Mouse (Mus musculus) skeletal muscle tissue, adult 2 months (tissue): ENCODE measurements at regions not wholly inside any gene's neighbourhood (a gene's known extent, or its start where the extent isn't known, plus 50 kb on each side); places are given as distances from the start of the nearest gene placed in this dataset.

Experiments used
- DNase-seq: peaks from one replicate; pipeline ENCODE4 v3.0.0-alpha.2; 2012; ENCODE audit warnings: low read depth, low spot score

DNA sequence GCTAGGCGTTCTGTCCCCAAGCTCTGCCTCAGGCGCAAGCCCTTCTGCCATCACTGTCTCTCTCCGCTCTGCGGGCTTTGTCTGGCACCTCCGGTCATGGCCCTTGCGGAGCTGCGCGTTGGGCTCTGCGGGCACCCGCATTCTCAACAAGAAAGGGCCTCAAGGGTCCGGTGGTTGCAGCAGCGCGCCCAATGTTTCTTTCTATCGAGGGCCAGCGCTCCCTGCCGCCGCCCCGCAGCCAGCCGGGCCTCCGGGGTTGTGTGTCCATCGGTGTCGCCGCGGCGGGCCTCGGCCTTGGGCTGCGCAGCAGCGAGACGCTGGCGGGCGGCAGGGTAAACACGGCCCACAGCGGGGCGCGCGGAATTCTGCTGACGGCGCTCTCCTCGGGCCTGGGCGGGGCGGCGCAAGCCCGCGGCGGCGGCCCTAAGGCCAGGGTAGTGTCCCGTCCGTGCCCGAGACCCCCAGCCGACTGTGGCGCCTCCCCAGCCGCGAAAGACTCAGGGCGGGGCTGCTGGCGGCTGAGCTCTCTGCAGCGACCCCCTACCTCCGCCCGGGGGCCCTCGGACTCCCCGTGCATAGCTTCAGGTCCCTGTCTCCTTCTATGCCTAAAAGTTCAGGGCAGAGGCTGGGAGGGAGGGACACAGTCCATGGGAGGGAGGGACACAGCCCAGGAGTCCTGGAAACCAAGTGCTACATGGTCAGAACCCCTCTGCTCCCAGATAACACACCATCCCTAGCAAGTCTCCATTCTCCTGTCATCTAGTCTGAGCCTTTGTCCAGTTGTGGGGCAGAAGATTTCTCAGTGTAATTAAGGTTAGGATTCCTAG lies 80.9 kb downstream of the Efnb1 start:
- no peak for DNase-seq

DNA sequence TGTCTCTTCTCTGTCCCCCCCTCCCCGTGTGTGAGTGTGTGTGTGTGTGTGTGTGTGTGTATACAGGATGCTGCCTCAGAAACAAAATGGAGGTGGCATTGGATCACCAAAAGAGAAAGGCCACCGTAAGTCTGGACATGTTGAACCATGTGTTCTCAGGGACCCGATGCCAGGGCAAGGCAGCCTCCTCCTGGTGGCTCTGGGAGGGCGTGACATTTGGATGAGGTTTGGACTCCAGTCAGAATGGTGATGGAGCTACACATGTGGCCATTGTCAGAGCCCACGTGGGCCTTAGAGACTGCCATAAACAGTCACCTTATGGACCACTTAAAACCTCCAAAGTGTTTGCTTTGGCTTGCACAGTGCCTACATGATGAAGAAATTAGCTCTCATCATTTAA lies 80.0 kb downstream of the Efnb1 start:
- DNase-seq = no peak

DNA sequence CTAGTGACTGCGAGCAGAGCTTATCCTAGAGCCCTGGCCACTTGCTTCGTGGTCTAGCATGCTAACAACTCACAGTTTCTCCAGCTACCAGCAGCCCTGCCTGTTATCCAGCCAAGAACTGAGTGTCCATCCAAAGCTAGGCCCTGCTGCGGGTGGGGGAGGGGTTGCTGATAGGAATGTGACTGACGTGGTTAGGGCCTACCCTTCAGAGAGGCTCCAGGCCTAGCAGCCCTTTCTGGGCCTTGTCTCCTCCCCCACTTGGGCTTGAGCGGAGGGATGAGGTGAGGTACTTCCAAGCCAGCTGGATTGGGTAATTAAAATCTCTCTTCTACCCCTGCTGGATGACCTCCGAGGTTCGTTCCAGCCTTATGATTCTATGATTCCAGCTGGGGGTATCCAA lies 79.2 kb downstream of the Efnb1 start:
- peak; percentile 26 for DNase-seq

DNA sequence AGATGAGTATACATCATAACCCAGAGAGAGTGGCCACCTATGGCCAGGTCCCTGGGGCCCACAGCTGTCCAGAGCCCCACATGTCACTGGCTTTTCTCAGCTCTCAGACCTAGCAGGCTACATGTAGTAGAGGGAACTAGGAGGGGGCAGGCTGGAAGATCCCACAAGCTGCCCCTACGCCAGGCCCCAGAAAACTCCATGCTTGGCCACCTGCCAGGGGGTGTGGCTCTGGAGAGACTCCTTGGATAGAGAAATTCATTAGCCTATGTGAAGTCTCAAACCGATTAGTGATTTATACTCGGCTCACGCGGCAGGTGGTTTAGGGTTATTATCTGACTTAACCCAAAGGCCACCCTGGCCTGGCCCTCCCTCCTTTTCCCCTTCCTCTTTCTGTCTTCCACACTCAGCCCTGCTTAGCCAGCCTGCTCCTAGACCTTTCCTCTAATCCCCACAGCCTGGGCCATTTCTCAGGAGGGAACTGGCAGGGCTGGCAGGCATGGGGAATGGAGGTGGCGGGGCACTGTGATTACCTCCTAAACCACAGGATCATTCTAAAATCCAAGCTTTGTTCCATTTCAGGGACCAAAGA lies 77.7 kb downstream of the Efnb1 start:
- no peak for DNase-seq

DNA sequence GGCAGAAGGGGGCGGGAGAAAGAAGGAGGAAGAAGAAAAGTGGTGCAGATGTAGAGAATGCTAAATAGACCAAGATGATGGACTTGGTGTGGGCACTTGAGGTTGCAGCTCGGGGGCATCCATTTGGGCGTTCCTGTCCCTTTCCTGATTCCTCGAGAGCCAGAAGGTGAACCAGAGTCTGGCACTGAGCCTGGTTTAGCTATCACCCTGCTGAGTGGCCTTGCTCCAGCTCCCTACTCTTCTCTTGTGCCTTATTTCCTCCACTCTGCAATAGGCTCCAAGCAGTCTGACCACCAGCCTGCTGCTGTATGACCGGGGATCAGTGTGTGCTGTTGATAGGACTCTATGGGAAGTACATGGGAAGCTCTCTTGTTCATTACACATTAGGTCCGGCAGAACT lies 68.1 kb downstream of the Efnb1 start:
- no peak for DNase-seq

DNA sequence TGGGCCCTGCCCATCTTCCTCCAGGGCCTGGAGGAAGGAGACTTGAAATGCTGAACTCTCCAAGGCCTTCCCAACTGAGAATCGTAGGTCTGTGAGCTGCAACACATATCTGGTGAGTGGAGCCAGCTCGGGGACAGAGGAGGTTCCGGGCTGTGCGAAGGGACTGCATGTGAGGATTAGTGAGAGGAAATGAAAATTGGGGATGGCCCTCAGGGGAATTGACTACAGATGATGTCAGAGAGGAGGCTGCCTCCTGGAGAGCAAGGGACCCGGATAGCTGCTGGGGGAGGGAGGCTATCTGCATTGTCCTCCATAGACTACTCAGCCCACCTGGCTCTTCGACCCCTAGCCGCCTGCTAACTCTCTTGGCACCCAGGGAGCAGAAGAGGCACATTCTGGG lies 65.2 kb downstream of the Efnb1 start:
- peak; percentile 19 for DNase-seq

DNA sequence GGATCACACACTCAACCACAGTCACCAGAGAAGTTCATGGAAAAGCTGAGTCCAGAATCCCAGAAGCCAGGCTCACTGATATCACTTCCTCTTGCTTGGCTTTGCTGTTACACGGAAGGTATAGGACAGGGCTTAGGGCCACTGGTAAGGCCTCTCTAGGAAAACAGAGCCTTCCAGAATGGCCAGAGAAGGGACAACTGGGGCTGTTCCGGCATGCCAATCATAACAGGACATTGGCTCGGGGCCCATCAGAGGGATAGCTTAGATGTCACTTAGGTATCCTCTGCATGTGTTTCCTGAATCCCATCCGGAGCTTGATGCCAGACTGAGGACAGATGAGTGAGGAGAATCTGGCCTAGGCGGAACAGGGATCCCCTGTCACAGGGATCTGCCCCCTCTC lies 63.7 kb downstream of the Efnb1 start:
- peak; percentile 3 for DNase-seq

DNA sequence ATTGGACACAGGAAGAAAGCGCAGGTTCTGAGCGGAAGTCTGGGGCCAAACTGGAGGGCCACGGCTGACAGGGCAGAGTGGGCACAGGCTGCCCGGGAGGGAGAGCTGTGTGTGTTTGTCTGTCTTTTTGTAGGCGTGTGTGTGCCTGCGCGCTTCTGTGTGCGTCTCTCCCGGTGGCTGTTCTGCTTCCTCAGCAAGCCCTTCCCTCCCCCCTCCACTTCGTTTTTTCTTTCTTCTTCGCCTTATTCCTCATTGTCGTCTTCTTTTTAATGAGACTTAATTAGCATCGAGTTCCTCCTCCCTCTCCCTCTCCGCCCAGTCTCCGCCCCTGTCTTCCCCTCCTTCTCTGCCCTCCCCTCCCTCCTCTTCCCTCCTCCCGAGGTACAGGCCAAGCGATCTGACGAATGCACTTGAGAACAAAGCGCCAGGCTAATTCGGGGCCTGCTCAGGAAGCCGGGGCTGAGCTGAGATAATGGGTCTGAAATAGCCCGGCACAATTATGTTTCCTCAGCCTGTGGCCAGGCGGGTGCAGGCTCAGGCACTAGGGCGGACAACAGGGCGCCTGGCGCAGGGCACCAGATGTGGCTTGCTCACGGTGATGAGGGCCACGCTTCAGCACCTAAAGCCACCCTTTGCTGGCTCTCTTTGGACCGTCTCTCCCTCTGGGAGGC lies 63.2 kb downstream of the Efnb1 start:
- DNase-seq = peak; percentile 54
